Mouse (Mus musculus) right cerebral cortex, adult 18-20 months (tissue): ENCODE measurements at regions not wholly inside any gene's neighbourhood (a gene's known extent, or its start where the extent isn't known, plus 50 kb on each side); places are given as distances from the start of the nearest gene placed in this dataset.
A peak's percentile ranks its signal among the peaks of the same experiment; 100 is the strongest.

ENCODE experiments used
- DNase-seq: peaks from one replicate; pipeline ENCODE4 v3.0.0; 2022; ENCODE audit warnings: mixed read lengths

GRCm38 (mm10) chr12:15741219-15741618, 75.5 kb downstream of the Trib2 start:
- no peak for DNase-seq

GRCm38 (mm10) chr12:15738989-15739388, 77.7 kb downstream of the Trib2 start:
- DNase-seq, result no peak

- DNase-seq, result no peak
These were observed 85.5 kb downstream of the Trib2 start for GRCm38 (mm10) chr12:15731261-15731660.

GRCm38 (mm10) chr12:15729696-15730095, 87.0 kb downstream of the Trib2 start:
- no peak for DNase-seq

GRCm38 (mm10) chr12:15723529-15723928, 93.2 kb downstream of the Trib2 start:
- no peak for DNase-seq

- DNase-seq, result no peak
These were observed 94.6 kb downstream of the Trib2 start for GRCm38 (mm10) chr12:15722161-15722560.

- DNase-seq, result no peak
These were observed 96.6 kb downstream of the Trib2 start for GRCm38 (mm10) chr12:15720171-15720570.

GRCm38 (mm10) chr12:15718827-15719226, 97.9 kb downstream of the Trib2 start:
- DNase-seq, result no peak

- no peak for DNase-seq
These were observed 98.7 kb downstream of the Trib2 start for GRCm38 (mm10) chr12:15717989-15718388.

- DNase-seq, result no peak
These were observed 99.4 kb downstream of the Trib2 start for GRCm38 (mm10) chr12:15717342-15717741.

GRCm38 (mm10) chr12:15713623-15714022, 103.1 kb downstream of the Trib2 start:
- DNase-seq, result no peak

GRCm38 (mm10) chr12:15707570-15708095, 109.1 kb downstream of the Trib2 start:
- DNase-seq, result no peak

- peak; percentile 62 for DNase-seq
These were observed 112.3 kb downstream of the Trib2 start for GRCm38 (mm10) chr12:15704412-15704811.

GRCm38 (mm10) chr12:15702137-15702536, 114.6 kb downstream of the Trib2 start:
- DNase-seq, result no peak

- DNase-seq, result no peak
These were observed 117.9 kb downstream of the Trib2 start for GRCm38 (mm10) chr12:15698829-15699228.

- no peak for DNase-seq
These were observed 118.5 kb downstream of the Trib2 start for GRCm38 (mm10) chr12:15698042-15698771.

GRCm38 (mm10) chr12:15688342-15688741, 128.4 kb downstream of the Trib2 start:
- peak; percentile 5 for DNase-seq

- DNase-seq, result no peak
These were observed 132.4 kb downstream of the Trib2 start for GRCm38 (mm10) chr12:15684311-15684710.

GRCm38 (mm10) chr12:15681678-15682355, 134.9 kb downstream of the Trib2 start:
- peak; percentile 37 for DNase-seq

GRCm38 (mm10) chr12:15676127-15676526, 140.6 kb downstream of the Trib2 start:
- no peak for DNase-seq

GRCm38 (mm10) chr12:15659755-15660154, 157.0 kb downstream of the Trib2 start:
- DNase-seq, result no peak

- DNase-seq, result no peak
These were observed 157.4 kb downstream of the Trib2 start for GRCm38 (mm10) chr12:15659332-15659731.

GRCm38 (mm10) chr12:15657748-15658251, 158.9 kb downstream of the Trib2 start:
- DNase-seq, result no peak

- no peak for DNase-seq
These were observed 162.1 kb downstream of the Trib2 start for GRCm38 (mm10) chr12:15654585-15654984.
